Mouse (Mus musculus) spleen, adult 18-20 months (tissue): ENCODE measurements around the gene Cdk2.
"Not testable (repeated sequence)": the region's sequence is repeated elsewhere in the genome, so short reads cannot be mapped to it uniquely, and the experiment has no call there.

ENCODE experiments used
- DNase-seq, 2 experiments: peaks; one replicate each; pipeline ENCODE4 v3.0.0; 2022; ENCODE audit warnings: mixed read lengths in 2 of 2

Cdk2 gene

DNA sequence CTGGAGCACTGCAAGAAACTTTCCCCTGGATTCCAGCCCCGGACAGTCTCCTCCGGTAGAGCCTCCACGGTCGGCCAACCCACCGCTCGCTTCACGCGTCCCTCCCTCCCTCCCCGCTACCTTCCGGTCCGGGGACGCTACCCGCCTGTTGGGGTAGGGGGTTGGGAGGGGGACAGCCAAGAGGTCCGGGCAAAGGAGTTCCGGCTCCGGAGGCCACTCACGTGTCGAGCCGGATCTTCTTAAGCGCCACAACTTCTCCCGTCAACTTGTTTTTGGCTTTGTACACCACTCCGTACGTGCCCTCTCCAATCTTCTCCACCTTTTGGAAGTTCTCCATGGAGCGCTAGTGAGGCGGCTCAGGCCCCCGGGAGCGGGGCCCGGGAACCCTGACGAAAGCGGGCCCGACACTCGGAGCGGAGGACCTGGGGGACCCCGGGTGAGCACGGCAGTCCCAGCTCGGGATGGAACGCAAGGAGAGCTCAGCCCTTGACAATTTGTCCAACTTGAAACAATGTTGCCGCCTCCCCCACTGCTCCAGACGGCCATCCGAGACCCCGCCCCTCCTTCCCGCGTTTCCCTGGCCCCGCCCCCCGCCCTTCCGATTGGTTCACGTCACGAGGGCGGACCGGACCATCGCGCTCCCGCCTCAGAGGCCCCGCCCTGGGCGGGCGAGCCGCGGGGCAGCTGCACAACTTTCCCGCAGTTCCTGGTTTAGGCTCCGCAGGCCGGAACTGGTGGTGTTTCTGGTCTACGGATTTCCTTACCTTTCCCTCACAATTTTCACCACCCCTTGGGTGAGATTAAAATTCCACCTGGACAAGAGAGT lies at the start of gene Cdk2:
Gene Cdk2 (minus strand): TSS at position 541 of the 826 bp plus-strand sequence.
- peak; percentile 91 for DNase-seq

DNA sequence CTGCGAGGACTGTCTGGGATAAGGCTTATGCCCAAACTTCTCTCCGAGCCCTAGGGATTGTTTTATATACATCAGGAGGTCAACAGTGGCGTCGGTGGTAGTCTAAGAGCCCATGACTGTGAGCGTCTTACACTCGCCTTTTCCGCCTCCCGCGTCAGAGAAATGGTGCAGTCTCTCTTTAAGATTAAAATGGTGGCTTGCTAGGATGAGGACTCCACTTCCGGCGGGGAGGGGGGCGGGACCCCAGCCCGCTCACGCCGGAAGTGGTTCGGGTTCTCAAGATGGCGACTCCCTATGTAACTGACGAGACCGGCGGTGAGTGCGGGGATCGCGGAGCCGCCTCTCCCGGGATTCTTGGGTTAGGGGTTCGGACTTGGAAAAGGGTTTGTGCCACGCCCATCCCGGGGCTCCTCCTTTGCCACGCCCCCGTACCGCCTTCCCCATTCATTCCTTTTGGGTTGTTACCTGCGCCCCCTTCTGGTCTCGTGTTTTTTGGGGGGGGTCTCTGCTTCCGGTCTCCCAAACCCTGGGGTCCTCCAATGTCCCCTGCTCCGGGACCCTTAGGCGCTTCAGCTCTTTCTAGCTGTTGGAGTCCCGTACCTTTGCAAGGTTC lies 43.5 kb upstream of the Cdk2 start:
- peak; percentile 67 to 76 for DNase-seq

DNA sequence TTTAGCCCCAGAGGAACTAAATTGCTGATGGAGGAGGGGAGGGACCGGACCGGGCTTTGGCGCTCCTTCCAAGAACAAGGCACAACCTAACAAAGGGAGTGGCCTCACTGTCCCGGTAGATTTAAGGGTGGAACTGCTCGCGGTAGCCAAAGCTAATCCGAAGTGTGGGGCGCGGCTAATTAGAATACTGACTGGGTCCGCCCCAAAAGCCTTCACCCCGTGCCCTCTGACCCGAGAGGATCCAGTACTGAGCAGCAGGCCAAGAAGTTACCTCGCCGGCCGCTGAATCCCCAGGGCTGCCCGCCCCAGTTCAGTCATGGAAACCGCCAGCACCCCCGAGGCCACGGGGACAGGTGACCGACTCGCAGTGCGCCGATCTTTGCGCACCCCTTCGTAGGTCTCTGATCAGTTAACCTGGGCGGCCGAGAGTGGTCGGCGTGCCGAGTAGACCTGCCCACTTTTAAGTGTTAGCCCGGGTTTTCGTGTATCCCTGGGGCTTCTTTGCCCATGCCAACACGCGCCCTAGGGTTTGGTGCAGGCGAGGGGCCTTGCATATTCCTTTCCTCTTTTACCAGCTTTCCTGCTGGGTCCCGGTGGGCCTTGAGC lies 42.9 kb upstream of the Cdk2 start, which contains the start of gene Pym1:
Gene Pym1 (plus strand): TSS at position 244 of the 606 bp plus-strand sequence.
- DNase-seq, result peak; percentile 77 to 78

DNA sequence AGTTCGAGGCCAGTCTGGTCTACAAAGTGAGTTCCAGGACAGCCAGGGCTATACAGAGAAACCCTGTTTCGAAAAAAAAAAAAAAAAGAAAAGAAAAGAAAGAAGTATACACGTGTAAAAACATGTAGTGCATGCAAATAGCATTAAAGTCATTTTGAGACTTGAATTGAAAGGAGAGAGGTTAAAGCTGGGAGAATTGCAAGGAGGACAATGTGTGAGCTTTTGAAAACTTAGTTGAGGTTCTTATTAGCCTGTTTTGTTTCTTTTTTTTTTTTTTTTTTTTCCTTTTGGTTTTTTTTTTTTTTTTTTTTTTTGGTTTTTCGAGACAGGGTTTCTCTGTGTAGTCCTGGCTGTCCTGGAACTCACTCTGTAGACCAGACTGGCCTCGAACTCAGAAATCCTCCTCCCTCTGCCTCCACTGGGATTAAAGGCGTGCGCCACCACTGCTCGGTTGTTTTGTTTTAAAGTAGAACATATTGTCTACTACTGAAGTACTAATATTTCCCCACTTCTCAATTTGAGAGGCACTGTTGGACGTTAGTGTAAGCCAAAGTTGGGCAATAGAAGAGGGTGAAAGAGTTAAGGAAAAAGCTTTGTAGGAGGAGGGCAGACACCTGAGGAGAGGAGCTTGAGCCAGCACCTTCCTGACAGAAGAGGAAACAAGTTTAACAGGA lies 42.3 kb upstream of the Cdk2 start:
- DNase-seq, result no peak

DNA sequence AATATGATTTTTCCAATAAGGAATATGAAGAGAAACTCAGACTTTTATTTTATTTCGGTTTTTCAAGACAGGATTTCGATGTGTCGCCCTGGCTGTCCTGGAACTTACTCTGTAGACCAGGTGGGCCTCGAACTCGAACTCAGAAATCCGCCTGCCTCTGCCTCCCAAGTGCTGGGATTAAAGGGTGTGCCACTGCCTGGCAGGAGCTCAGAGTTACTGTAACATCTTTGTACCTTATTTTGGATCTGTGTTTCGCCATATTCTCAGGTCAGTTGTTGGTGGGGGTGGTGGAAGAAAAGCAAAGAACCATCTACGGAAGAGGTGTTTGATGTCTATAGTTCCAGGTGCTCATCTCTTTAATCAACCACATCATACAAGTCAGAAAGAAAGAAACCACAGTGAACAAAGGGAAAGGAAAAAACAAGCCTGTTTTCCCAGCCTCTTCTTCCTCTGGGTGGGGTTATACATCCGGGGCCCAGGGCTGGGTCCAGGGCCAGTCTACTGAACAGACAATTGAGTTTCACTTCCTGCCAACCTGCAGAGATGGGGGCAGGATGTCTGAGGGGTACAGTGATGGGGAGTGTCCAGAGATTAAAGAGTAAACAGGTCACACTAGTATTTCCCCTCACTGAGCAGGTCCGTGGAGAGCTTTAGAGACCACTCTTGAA lies 41.2 kb upstream of the Cdk2 start:
- DNase-seq, result peak; percentile 60 to 75

DNA sequence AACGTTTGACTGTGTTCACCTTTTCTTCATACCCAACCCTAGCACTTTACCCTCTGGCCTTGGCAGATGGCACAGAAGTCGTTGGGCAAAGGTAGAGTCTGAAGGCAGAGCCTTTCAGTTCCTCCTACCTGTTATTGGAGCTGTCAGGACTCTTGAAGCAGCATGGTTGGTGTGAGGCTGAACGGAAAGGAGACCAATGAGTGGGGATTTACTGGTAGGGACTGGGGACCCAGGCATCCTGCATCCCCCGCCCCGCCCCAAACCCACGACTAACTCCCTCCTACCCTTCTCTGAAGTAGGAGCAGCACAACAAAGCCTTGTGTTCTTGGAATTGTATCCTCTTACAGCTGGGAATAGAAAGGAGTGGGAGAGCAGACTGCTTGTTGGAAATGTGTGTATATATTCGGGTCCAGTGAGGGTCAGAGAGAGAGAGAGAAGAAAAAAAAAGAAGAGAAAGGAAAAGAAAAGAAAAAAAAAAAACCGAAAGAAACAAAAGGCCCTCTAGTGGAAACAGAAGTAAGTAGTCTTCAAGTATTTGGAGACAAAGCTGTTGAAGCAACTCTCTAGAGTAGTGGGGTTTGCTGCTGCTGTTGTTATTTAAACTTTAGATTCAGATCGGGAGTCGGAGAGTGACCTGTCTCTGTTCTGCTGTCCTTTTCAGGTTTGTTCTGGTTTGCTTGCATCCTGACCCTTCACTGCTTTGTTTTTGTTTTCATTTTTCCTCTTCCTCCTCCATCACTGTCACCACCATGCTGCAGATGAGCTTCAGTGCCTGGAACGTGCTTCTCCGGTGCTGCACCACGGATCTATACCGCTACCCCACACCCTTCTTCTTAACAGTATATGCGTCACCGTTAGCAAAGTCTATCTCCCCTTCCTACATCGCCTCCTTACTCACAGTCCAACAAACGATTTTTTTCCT lies 40.1 kb upstream of the Cdk2 start, which contains the start of gene Dgka:
Gene Dgka (minus strand): TSS at position 176 of the 922 bp plus-strand sequence.
- DNase-seq, result peak; percentile 49 to 57

DNA sequence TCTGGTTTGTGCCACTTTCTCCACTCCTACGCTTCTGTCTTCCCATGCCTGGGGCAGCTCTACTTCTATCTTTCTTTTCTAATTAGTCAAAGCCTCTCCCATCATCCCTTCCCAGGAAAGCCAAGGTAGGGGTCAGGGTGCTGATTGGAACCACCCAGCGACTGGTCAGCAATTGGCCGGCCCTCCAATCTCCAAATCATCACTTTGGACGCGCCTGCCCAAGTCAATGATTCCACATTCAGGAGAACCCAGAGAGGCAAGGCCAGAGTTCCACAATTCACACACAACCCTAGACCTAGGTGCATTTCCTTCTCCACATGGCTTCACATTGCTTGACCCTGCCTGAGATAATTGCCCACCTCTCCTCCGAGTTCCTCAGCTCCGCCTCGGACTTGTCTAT lies 39.4 kb upstream of the Cdk2 start:
- DNase-seq, result no peak

DNA sequence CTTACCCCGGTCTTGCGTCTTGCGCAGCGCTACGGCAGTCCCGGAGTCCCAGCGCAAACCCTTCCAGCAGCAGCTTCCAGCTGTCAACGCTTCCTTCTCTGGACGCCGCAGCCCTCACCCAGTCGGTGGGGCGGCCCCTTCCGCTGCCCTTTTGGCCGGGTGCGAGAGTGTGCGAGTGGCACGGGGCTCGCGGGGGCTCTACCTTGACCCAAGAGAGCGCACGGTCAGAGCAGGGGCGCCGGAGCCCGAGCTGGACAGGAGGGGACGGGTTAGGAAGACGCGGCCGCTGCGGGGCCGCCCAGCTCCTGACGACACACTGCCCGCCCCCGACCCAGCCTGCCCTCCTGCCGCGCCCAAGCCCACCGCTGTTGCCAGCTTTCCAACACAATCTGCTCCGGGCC lies 39.0 kb upstream of the Cdk2 start:
- peak; percentile 53 to 61 for DNase-seq

DNA sequence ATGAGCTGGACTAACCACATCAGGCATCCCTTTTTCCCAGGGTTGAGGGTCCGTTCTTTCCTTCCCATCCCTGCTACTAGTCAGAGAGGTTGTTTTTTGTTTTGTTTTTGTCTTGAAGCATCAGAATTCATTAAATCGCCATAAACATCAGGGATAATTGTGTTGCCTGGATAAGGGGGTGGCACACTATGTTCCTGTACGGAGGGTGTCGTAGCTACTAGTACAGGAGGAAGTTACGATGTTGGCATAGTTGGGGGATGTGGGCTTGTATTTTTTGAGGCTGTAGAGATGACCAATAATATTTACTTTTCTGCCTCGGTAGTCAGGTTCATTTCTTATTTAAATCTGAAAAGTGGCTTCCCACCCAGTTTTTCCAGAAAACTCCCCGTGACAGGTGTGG lies 38.4 kb upstream of the Cdk2 start:
- DNase-seq, result no peak

DNA sequence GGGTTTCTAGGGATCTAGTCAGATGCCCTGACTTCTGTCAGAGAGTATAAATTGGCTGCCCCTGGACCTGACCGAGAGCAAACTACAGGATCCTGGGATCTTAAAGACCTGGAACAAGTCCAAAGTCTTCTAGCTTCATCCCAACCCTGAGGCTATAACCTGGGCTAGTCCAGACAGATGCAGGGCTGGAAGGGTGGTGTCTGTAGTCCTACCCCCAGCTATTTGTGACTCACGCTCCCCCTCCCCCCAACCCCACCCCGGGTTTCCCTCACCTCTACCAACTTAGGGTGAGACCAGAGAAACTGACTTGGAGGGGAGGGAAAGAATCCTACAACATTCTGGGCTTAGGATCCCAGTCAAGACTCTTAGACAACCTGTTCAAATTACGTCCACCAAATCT lies 37.8 kb upstream of the Cdk2 start:
- DNase-seq, result no peak

DNA sequence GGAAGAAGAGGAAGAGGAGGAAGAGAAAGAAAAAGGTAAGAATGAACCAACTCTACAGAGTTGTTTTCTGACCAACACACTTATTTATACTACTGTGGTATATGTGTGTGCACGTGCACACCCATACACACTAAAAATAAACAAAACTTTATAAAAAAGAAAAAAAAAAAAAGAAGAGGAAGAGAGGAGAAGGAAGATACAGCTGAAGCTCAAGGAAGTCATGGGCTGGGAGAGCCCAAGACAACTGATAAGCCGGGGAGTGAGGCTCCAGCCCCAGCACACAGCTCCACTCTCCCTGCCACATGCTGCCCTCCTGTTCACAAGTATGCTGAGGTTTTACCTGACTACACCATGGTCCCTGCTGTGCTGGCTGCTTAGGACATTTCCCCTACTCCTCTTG lies 35.5 kb upstream of the Cdk2 start:
- DNase-seq, result no peak

DNA sequence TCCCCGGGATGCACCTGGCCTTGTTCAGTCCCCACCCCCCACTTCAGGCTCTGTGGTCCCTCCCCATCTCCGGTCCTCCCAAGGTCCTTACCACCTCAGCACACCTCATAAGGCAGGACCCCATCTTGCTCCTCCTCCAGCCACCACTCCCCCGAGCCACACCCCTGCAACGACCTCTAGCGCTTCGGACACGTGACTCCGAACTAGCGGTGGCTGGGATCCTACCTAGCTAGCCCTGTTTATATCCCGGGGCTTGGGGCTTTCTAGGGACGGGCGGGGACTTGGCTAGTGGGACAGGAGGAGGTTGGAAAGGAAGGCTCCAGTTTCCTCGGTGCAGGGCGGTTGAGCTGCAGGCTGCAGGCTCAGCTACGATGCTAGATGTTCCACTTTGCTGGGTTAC lies 32.6 kb upstream of the Cdk2 start:
- no peak for DNase-seq

DNA sequence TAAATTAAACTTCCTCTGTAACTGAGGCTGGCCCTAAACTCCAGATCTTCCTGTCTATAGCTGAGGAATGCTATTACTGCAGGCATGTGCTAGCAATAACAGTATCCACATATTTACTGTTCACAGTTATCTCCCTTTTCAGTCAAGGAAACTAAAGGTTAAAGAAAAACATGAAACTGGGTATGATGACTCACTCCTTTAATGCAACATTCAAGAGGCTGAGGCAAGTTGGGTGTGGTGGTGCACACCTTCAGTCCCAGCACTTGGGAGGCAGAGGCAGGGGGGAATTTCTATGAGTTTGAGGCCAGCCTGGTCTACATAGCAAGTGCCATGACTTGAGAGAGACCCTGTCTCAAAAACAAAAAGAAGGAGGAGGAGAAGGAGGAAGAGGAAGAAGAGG lies 27.2 kb upstream of the Cdk2 start:
- DNase-seq, result no peak

DNA sequence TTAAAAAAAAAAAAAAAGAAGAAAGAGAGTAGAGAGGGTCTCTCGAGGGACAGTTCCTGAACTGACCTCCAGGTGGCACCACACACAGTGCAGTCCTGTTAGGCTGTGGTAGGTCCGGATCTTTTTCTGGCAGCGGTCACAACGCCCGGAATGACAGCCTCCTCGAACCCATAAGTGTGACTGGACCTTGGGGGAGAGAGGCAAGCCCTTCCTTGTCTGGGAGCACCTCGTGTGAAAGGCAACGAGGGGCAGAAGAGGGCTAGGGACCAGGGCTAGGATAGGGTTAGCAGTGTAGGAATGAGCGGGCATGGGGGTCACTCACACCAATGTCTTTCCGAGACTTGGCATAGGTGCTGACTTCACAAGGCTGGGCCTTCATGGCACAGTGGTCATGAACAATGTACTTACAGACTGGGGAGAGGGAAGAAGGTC lies 26.2 kb upstream of the Cdk2 start:
- DNase-seq, result peak; percentile 51 to 74

DNA sequence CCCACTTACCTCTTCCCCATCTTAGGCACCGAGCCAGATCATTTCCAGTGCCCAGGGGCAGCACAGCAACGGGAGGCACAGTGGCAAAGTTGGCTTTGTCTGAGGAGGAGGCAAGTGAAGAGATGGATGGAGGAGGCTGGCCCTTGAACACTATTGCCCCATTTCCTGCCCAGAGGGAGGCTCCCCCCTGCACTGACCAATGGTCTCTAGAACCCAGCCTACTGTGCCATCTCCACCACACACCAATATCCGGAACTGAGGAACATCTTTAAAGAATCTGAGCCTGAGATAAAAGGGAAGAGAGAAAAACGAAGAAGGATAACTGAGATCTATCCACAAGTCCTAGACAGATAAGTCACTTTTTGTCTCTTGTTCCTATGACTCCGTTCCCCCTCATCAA lies 23.2 kb upstream of the Cdk2 start:
- DNase-seq, result no peak

DNA sequence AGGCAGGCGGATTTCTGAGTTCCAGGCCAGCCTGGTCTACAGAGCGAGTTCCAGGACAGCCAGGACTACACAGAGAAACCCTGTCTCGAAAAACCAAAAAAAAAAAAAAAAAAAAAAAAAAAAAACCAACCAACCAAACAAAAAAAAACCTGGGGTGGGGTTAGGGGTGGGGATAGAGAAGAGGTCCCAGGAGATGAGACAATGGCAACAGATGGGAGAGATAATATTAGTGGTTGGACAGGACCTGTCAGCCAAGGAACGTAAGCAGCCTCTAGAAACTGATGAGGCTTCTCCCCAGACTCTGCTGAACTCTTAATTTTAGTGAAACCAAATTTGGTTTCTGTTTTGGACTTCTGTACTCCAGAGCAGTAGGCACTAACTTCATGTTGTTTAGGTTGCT lies 20.6 kb upstream of the Cdk2 start:
- DNase-seq, result not testable (repeated sequence)

DNA sequence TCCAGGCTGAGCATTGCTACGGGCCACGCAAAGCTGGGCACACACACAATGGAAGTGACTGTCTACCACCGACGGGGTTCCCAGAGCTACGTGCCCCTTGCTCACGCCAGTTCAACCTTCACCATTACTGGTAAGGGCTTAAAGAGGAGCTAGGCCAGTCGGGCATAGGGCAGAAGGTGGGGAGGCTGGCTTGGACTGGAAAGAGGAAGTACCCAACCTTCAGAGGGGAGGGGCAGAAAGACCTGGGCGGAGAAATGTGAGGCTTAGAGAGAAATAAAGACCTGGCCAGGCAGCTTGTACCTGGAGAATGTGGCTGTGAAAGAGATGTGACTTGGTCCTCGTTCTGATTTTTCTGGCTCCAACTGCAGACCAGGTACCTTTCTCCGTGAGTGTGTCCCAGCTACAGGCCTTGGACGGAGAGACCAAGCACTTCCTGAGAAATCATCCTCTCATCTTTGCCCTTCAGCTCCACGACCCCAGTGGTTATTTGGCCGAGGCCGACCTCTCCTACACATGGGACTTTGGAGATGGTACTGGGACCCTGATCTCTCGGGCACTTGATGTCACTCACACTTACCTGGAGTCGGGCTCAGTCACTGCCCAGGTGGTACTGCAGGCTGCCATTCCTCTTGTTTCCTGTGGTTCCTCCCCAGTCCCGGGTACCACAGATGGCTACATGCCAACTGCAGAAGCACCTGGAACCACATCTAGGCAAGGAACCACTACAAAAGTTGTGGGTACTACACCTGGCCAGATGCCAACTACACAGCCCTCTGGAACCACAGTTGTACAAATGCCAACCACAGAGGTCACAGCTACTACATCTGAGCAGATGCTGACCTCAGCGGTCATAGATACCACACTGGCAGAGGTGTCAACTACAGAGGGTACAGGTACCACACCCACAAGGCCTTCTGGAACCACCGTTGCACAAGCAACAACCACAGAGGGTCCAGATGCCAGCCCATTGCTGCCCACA lies 11.0 kb upstream of the Cdk2 start:
- DNase-seq, result peak; percentile 53 to 63

DNA sequence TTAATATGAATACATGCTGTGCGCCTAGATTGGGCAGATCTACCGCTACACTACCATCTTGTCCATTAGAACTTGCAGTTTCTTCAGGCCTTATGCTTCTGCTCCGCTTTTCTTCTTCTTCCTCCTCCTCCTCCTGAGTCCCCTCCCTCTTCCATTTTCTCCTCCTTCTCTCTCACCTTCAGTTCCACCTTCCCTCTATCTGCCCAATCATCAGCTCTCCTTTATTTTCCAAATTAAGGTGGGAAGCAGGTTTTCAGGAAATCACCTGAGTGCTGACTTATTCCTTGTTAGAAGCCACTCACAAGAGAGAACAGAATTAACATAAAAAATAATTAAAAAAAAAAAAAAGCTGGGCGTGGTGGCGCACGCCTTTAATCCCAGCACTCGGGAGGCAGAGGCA lies 6.5 kb upstream of the Cdk2 start:
- DNase-seq, result not testable (repeated sequence)

DNA sequence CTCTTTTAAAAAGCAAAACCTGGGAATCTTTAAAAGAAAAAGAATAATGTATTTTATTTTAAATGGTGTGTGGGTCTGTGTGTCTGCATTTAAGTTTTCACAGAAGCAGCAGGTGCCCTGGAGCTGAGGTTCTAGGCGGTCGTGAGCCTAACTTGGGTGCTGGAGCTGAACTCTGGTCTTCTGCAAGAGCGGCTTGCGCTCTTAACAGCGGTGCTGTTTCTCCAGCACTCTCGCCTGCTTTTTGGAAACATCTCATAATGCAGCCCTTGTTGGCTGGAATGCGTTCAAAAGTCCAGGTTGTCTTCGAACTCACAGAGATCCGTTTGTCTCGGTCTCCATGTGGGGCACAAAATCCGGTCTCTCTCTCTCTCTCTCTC lies 474 bp upstream of the Cdk2 start:
- no peak for DNase-seq

DNA sequence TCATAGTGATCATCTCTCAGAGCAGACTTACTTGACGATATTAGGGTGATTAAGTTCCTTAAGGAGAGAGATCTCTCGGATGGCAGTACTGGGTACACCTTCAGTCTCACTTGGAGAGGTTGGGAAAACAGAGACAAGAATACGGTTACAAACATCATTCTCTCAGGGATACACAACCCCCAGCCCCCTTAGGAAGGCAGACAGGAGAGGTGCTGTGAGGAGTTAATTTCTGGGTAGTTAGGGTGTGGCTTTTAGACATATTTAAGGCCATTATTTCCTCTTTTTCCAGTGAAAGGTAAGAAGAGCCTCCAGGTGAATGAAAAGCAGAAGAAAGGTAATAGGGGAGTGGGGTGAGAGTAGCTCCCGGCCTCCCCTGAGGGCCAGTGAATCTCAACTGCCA lies 936 bp downstream of the Cdk2 start, which contains the start of gene Pmel:
Gene Pmel (plus strand): TSS at position 301 of the 400 bp plus-strand sequence.
- DNase-seq, result no peak
